Mouse (Mus musculus) limb, embryonic 13.5 days (tissue): ENCODE data around the gene Ifnl3. TPM values are rescaled to one million over a fixed set of nuclear protein-coding genes. Genes with fewer than 3 reads are reported as not detected.
A peak's percentile ranks its signal among the peaks of the same experiment; 100 is the strongest.
"Not testable (repeated sequence)": the region's sequence is repeated elsewhere in the genome, so short reads cannot be mapped to it uniquely, and the experiment has no call there.

Experiments used
- ATAC-seq: fragments of 200-750 bp; cut with Nextera tagmentation; 2 replicates; pipeline ENCODE4 v1.8.0; 2017; ENCODE audit warnings: low read depth, moderate number of reproducible peaks, moderate TSS enrichment; ENCODE audit not compliant: low FRiP score
- H3K27ac ChIP-seq: fragments of 300-500 bp; sonication (generic); 2 replicates; pipeline ENCODE4 v1.5.1; 2015; ENCODE audit warnings: inconsistent platforms, mild to moderate bottlenecking, moderate library complexity
- H3K27me3 ChIP-seq: fragments of 300-500 bp; sonication (generic); 2 replicates; pipeline ENCODE4 v1.6.1; 2015; ENCODE audit warnings: mild to moderate bottlenecking, inconsistent platforms
- H3K36me3 ChIP-seq: fragments of 300-500 bp; sonication (generic); 2 replicates; pipeline ENCODE4 v1.6.1; 2015; ENCODE audit warnings: inconsistent platforms, mild to moderate bottlenecking, moderate library complexity
- H3K4me1 ChIP-seq: fragments of 300-500 bp; sonication (generic); 2 replicates; pipeline ENCODE4 v1.6.1; 2015; ENCODE audit warnings: inconsistent platforms
- H3K4me2 ChIP-seq: fragments of 300-500 bp; sonication (generic); replicated peaks from 2 replicates; pipeline ENCODE4 v1.6.1; 2015; ENCODE audit warnings: inconsistent platforms, mild to moderate bottlenecking, moderate library complexity
- H3K4me3 ChIP-seq: fragments of 300-500 bp; sonication (generic); 2 replicates; pipeline ENCODE4 v1.5.1; 2015; ENCODE audit warnings: moderate library complexity, mild to moderate bottlenecking, inconsistent platforms
- H3K9ac ChIP-seq: fragments of 300-500 bp; sonication (generic); 2 replicates; pipeline ENCODE4 v1.6.1; 2015; ENCODE audit warnings: mild to moderate bottlenecking, inconsistent platforms
- H3K9me3 ChIP-seq: fragments of 300-500 bp; sonication (generic); 2 replicates; pipeline ENCODE4 v1.6.1; 2016; ENCODE audit warnings: inconsistent platforms
- WGBS: fragments of 180-500 bp; shearing (Covaris S2); methylation state at CpG from one replicate; pipeline ENCODE4 v1.1.7; 2015; 5-methylcytosine and 5-hydroxymethylcytosine counted together
- polyA plus RNA-seq: library from polyadenylated mRNA; unstranded; fragments of >200 nt; fragmentation: Nextera tagmentation; extraction: Ambion mirVana; gene quantifications from 2 replicates; pipeline ENCODE4 v1.2.1, GENCODE M21; 2015

Ifnl3 gene
- polyA plus RNA-seq, 1 experiment from 2014 or later, result not detected

GRCm38 (mm10) chr7:28510405-28510974 is 12.1 kb upstream of the Ifnl3 start, which contains the start of gene Ifnl2:
TSS of gene Ifnl2 (minus strand) at chr7:28510455.
- H3K4me1 ChIP-seq, H3K27me3 ChIP-seq, H3K27ac ChIP-seq, ATAC-seq, H3K9me3 ChIP-seq, H3K4me2 ChIP-seq, H3K9ac ChIP-seq, H3K4me3 ChIP-seq, H3K36me3 ChIP-seq: not testable (repeated sequence)
- 55% methylated on average over 8 of the region's 8 CpGs for WGBS

GRCm38 (mm10) chr7:28511441-28511840 is 11.2 kb upstream of the Ifnl3 start:
- Histone ChIP-seq H3K4me2 (no peak overlapping the region), H3K36me3 (no peaks in the 10 kb centered on the region), H3K4me1 (no peaks in the 10 kb centered on the region), H3K9me3 (no peaks in the 10 kb centered on the region), H3K4me3 (no peak overlapping the region), H3K27ac (no peak overlapping the region), H3K9ac (no peak overlapping the region), H3K27me3 (no peaks in the 10 kb centered on the region)
- 73% methylated on average over 8 of the region's 8 CpGs for WGBS
- no peak for ATAC-seq

- Histone ChIP-seq H3K9me3 (no peaks in the 10 kb centered on the region), H3K9ac (no peak overlapping the region), H3K4me3 (no peak overlapping the region), H3K27ac (no peak overlapping the region), H3K27me3 (peaks cover 4% of the 10 kb centered on the region; the same call in 1 of the 2 replicates), H3K4me2 (peak overlapping the region; percentile 9; the same call in 1 of the 2 replicates), H3K4me1 (no peaks in the 10 kb centered on the region; the same call in 1 of the 2 replicates), H3K36me3 (no peaks in the 10 kb centered on the region)
- ATAC-seq, result no peak; the same call in 1 of the 2 replicates
- 6% methylated on average over 19 of the region's 19 CpGs for WGBS
These were observed 5.5 kb downstream of the Ifnl3 start for GRCm38 (mm10) chr7:28527922-28528719.

- Histone ChIP-seq H3K9me3 (no peaks in the 10 kb centered on the region), H3K27ac (no peak overlapping the region), H3K4me3 (no peak overlapping the region), H3K27me3 (peaks cover 4% of the 10 kb centered on the region; the same call in 1 of the 2 replicates), H3K4me1 (no peaks in the 10 kb centered on the region; the same call in 1 of the 2 replicates), H3K9ac (no peak overlapping the region), H3K36me3 (no peaks in the 10 kb centered on the region), H3K4me2 (no peak overlapping the region)
- no peak for ATAC-seq
- WGBS, result 48% methylated on average over 8 of the region's 8 CpGs
These were observed 9.4 kb downstream of the Ifnl3 start for GRCm38 (mm10) chr7:28532005-28532404.

- 80% methylated on average over 6 of the region's 6 CpGs for WGBS
- H3K9me3 ChIP-seq, H3K4me3 ChIP-seq, H3K4me1 ChIP-seq, H3K27ac ChIP-seq, H3K36me3 ChIP-seq, H3K9ac ChIP-seq, ATAC-seq, H3K27me3 ChIP-seq, H3K4me2 ChIP-seq: not testable (repeated sequence)
These were observed 16.2 kb downstream of the Ifnl3 start for GRCm38 (mm10) chr7:28538886-28539285.

GRCm38 (mm10) chr7:28540526-28540925 is 17.9 kb downstream of the Ifnl3 start, which contains the start of gene Sycn:
TSS of gene Sycn (plus strand) at chr7:28540885.
- Histone ChIP-seq H3K4me3 (no peak within 1 kb of the TSS), H3K4me1 (0 out of 2 replicates have a peak, but pooled peaks cover 5% of the 10 kb centered on the region), H3K27me3 (peaks cover 23% of the 10 kb centered on the region), H3K4me2 (no peak within 1 kb of the TSS), H3K9me3 (no peaks in the 10 kb centered on the region), H3K9ac (no peak within 1 kb of the TSS), H3K36me3 (no peaks in the 10 kb centered on the region), H3K27ac (no peak within 1 kb of the TSS)
- no peak for ATAC-seq
- 73% methylated on average over 4 of the region's 4 CpGs for WGBS

GRCm38 (mm10) chr7:28544051-28544601 is 21.5 kb downstream of the Ifnl3 start:
- Histone ChIP-seq H3K27ac (no peak overlapping the region), H3K9ac (no peak overlapping the region), H3K9me3 (no peaks in the 10 kb centered on the region), H3K4me1 (peaks cover 19% of the 10 kb centered on the region), H3K27me3 (peaks cover 55% of the 10 kb centered on the region), H3K4me2 (peak overlapping the region; percentile 41), H3K4me3 (peak overlapping the region; percentile 12; the same call in 1 of the 2 replicates), H3K36me3 (no peaks in the 10 kb centered on the region)
- no peak for ATAC-seq
- 2% methylated on average over 24 of the region's 27 CpGs for WGBS

- ATAC-seq, result no peak
- Histone ChIP-seq H3K4me1 (peaks cover 19% of the 10 kb centered on the region), H3K27me3 (peaks cover 55% of the 10 kb centered on the region), H3K4me3 (no peak overlapping the region), H3K9me3 (no peaks in the 10 kb centered on the region), H3K9ac (no peak overlapping the region), H3K36me3 (no peaks in the 10 kb centered on the region), H3K27ac (no peak overlapping the region), H3K4me2 (no peak overlapping the region)
- 24% methylated on average over 14 of the region's 14 CpGs for WGBS
These were observed 22.6 kb downstream of the Ifnl3 start for GRCm38 (mm10) chr7:28545048-28545890.

GRCm38 (mm10) chr7:28545891-28546210 is 23.2 kb downstream of the Ifnl3 start:
- Histone ChIP-seq H3K4me1 (peaks cover 19% of the 10 kb centered on the region), H3K36me3 (no peaks in the 10 kb centered on the region), H3K4me3 (no peak overlapping the region), H3K9me3 (no peaks in the 10 kb centered on the region), H3K4me2 (no peak overlapping the region), H3K27me3 (peaks cover 55% of the 10 kb centered on the region), H3K27ac (no peak overlapping the region), H3K9ac (no peak overlapping the region)
- 36% methylated on average over 7 of the region's 7 CpGs for WGBS
- ATAC-seq, result no peak

- no peak for ATAC-seq
- H3K4me3 ChIP-seq, result peak overlapping the region; percentile 34
- H3K27ac ChIP-seq, result no peak overlapping the region
- peak overlapping the region; percentile 51; the same call in 1 of the 2 replicates for H3K9ac ChIP-seq
- WGBS, result 2% methylated on average over 20 of the region's 22 CpGs
- H3K27me3 ChIP-seq, result peaks cover 55% of the 10 kb centered on the region
- H3K9me3 ChIP-seq, result no peaks in the 10 kb centered on the region
- H3K4me1 ChIP-seq, result peaks cover 19% of the 10 kb centered on the region
- peak overlapping the region; percentile 57 for H3K4me2 ChIP-seq
- no peaks in the 10 kb centered on the region for H3K36me3 ChIP-seq
These were observed 24.0 kb downstream of the Ifnl3 start for GRCm38 (mm10) chr7:28546649-28547048.

GRCm38 (mm10) chr7:28547154-28547553 is 24.5 kb downstream of the Ifnl3 start, which contains the start of gene Nccrp1:
TSS of gene Nccrp1 (minus strand) at chr7:28547254.
- H3K4me3 ChIP-seq, result peak within 1 kb of the TSS; percentile 34
- H3K27ac ChIP-seq, result no peak within 1 kb of the TSS
- H3K9me3 ChIP-seq, result no peaks in the 10 kb centered on the region
- no peak for ATAC-seq
- WGBS, result 12% methylated on average over 5 of the region's 5 CpGs
- H3K4me2 ChIP-seq, result peak within 1 kb of the TSS; percentile 57
- H3K36me3 ChIP-seq, result no peaks in the 10 kb centered on the region
- peak within 1 kb of the TSS; percentile 51; the same call in 1 of the 2 replicates for H3K9ac ChIP-seq
- peaks cover 19% of the 10 kb centered on the region for H3K4me1 ChIP-seq
- H3K27me3 ChIP-seq, result peaks cover 55% of the 10 kb centered on the region
